Mouse (Mus musculus) spleen, postnatal 10 days (tissue): ENCODE measurements at regions not wholly inside any gene's neighbourhood (a gene's known extent, or its start where the extent isn't known, plus 50 kb on each side); places are given as distances from the start of the nearest gene placed in this dataset.
"Not testable (repeated sequence)": the region's sequence is repeated elsewhere in the genome, so short reads cannot be mapped to it uniquely, and the experiment has no call there.

Experiments used
- DNase-seq, 2 experiments: peaks; one replicate each; pipeline ENCODE4 v3.0.0; 2021 to 2022; ENCODE audit warnings: low spot score in 2 of 2

DNA sequence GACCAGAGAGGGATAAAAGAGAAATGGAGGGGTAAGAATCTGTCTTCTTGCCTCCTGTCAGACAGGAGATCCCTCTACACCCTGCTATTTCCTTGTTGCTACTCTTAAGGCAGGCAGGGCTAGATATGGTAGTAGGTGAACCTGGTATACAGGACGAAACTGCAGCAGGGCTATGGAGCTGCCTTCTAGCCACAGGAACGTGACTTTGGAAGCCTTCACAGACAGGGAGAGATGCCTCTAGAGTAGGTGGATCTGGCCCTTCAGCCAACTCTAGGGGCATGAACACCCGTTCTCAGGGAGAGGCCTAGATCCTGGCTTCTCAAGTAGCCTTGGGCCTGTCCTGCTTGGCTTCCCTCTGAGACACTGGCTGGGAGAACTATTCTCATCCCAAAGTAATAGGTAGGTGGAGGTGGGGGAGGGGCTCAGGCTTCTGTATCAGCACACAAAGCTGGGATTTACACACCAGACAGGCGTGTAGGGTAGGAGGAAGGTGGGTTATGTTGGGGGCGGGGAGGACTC, 66.5 kb upstream of the Adam6b start:
- no peak for DNase-seq

DNA sequence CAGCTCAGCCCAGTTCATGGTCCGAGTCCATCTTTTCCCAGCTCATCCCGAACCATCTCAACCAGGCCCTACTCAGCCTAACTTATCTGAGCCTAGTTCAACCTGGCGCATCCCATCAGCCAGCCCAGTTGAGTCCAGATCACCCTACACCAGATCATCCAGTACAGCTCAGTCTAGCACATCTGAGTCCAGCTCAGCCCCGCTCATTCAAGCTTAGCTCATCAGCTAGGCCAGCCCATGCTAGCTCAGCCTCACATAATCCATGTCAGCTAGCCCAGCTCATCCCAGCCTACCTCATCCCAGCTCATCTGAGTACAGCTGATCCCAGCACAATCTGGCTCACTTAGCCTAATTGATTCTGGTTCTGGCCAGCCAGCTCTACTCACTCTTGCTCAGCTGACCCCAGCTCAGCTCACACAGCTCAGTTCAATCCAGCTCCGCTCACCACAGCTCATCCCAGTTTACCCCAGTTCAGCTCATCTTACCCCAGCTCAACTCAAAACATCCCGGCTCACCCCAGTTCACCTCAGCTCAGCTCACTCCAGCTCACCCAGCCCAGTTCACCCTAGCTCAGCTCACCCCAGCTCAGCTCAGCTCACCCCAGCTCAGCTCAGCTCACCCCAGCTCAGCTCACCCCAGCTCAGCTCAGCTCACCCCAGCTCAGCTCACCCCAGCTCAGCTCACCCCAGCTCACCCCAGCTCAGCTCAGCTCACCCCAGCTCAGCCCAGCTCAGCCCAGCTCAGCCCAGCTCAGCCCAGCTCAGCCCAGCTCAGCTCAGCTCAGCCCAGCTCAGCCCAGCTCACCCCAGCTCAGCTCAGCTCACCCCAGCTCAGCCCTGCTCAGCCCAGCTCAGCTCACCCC, 65.3 kb upstream of the Adam6b start:
- DNase-seq, result no peak

DNA sequence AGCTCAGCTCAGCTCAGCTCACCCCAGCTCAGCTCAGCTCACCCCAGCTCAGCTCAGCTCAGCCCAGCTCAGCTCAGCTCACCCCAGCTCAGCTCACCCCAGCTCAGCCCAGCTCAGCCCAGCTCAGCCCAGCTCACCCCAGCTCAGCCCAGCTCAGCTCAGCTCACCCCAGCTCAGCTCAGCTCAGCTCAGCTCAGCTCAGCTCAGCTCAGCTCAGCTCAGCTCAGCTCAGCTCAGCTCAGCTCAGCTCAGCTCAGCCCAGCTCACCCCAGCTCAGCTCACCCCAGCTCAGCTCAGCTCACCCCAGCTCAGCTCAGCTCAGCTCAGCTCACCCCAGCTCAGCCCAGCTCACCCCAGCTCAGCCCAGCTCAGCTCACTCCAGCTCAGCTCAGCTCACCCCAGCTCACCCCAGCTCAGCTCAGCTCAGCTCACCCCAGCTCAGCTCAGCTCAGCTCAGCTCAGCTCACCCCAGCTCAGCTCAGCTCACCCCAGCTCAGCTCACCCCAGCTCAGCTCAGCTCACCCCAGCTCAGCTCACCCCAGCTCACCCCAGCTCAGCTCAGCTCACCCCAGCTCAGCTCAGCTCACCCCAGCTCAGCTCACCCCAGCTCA, 64.6 kb upstream of the Adam6b start:
- DNase-seq, result not testable (repeated sequence)

DNA sequence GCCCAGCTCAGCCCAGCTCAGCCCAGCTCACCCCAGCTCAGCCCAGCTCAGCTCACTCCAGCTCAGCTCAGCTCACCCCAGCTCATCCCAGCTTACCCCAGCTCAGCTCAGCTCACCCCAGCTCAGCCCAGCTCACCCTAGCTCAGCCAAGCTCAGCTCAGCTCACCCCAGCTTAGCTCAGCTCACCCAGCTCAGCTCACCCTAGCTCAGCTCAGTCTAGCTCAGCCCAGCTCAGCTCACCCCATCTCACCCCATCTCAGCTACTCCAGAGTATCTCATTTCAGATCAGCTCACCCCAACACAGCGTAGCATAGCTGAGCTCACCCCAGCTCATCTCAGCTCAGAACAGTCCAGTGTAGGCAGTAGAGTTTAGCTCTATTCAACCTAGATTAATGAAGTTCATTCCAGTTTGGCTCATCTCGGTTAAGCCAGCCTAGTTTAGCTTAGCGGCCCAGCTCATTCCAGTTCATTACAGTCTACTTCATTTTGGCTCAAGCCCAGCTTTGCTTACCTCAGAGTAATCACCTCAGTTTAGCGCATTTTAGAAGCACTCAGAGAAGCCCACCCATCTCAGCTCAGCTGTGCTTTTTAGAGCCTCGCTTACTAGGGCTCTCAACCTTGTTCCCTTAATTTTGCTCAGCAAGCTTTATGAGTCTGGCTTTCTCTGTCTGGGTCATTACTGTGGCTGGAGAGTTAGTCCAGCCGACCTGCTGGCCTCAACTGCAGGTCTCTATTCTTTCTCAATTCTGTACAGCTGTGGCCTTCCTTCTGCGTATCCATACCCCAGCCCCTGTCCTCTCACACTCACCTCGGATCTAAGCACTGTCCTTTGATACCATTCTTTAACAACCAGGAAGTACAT, 63.9 kb upstream of the Adam6b start:
- DNase-seq, result no peak

DNA sequence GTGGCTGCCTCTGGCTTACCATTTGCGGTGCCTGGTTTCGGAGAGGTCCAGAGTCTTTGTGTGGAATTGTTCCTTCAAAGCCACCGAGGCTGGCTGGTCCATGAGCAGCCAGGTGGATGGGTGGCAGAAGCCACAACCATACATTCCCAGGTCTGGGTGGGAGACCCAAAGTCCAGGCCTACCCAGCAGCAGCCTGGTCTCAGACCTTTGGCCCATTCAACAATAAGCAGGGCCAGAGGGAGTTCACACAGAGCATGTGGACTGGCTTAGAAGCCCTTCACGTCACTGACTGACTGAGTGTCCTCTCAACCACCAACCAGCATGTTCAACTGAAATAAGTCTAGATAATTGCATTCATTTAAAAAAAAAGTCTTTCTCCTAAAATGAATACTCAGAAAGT, 62.7 kb upstream of the Adam6b start:
- DNase-seq, result no peak

DNA sequence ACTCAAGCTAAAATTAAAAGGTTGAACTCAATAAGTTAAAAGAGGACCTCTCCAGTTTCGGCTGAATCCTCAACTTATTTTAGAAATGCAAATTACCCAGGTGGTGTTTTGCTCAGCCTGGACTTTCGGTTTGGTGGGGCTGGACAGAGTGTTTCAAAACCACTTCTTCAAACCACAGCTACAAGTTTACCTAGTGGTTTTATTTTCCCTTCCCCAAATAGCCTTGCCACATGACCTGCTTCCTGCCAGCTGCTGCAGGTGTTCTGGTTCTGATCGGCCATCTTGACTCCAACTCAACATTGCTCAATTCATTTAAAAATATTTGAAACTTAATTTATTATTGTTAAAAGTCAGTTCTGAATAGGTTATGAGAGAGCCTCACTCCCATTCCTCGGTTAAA, 62.0 kb upstream of the Adam6b start:
- DNase-seq, result peak in 1 of 2 experiments; percentile 63

DNA sequence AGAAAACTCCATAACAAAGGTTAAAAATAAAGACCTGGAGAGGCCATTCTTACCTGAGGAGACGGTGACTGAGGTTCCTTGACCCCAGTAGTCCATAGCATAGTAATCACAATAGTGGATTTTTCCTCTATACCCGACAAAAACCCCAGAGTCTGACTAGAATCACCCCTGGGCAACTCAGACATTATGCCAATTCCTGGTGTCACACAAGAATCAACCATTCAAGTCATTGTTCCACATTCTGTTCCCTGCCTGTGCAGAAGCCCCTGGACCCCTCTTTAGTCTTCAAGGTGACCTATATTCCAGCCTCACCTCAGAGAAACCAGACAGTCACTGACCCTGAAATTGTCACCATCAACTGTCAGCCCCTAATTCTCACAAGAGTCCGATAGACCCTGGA, 60.9 kb upstream of the Adam6b start:
- no peak for DNase-seq

DNA sequence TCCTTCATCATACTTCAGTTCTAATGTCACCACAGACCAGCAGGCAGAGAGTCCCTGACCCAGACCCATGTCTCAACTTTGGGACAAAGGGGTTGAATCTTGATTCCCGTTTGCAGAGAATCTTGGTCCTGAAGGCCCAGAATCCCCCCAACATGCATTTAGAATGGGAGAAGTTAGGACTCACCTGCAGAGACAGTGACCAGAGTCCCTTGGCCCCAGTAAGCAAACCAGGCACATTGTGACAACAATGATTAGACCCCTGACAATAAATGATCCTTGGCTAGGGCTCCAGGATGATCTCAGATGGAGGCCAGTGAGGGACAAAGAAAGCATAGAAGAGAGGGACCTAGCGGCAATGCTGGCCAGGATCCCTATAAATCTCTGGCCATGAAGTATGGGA, 60.4 kb upstream of the Adam6b start:
- DNase-seq, result no peak

DNA sequence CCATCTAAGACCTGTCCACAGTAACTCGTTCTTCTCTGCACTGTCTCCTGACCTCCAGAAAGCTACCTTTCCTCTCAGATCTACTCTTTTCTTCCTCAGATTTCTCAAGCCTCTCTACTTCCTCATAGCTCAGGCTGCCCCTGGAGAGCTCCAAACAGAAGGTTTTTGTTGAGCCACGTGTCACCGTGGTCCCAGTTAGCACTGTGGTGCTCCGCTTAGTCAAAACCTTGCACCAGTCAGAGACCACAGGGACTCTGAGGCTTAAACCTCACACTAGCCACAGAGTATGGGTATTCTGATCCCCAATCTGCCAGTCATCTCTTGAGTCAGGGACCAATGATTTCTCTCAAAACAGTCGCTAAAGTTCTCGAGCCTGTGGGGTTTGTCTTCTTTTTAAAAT, 59.0 kb upstream of the Adam6b start:
- no peak for DNase-seq
